Mouse (Mus musculus) heart, embryonic 13.5 days (tissue): ENCODE measurements around the gene Exoc4. TPM values are rescaled to one million over a fixed set of nuclear protein-coding genes. Genes with fewer than 3 reads are reported as not detected.
A peak's percentile ranks its signal among the peaks of the same experiment; 100 is the strongest.

Experiments used
- ATAC-seq: fragments of 200-750 bp; cut with Nextera tagmentation; 2 replicates; pipeline ENCODE4 v1.8.0; 2017; ENCODE audit warnings: moderate TSS enrichment; ENCODE audit not compliant: insufficient number of reproducible peaks, low FRiP score, low TSS enrichment; ENCODE audit errors: extremely low read depth
- H3K27ac ChIP-seq: fragments of 300-500 bp; sonication (generic); replicated peaks from 2 replicates; pipeline ENCODE4 v1.5.1; 2015; ENCODE audit warnings: moderate library complexity, mild to moderate bottlenecking, inconsistent platforms
- H3K27me3 ChIP-seq: fragments of 300-500 bp; sonication (generic); replicated peaks from 2 replicates; pipeline ENCODE4 v1.6.1; 2015; ENCODE audit warnings: mild to moderate bottlenecking, inconsistent platforms
- H3K36me3 ChIP-seq: fragments of 300-500 bp; sonication (generic); 2 replicates; pipeline ENCODE4 v1.6.1; 2015; ENCODE audit warnings: mild to moderate bottlenecking, inconsistent platforms
- H3K4me1 ChIP-seq: fragments of 300-500 bp; sonication (generic); 2 replicates; pipeline ENCODE4 v1.6.1; 2015; ENCODE audit warnings: inconsistent platforms
- H3K4me2 ChIP-seq: fragments of 300-500 bp; sonication (generic); 2 replicates; pipeline ENCODE4 v1.6.1; 2015; ENCODE audit warnings: inconsistent platforms, mild to moderate bottlenecking, moderate library complexity
- H3K4me3 ChIP-seq: fragments of 300-500 bp; sonication (generic); 2 replicates; pipeline ENCODE4 v1.5.1; 2015; ENCODE audit warnings: moderate library complexity, mild to moderate bottlenecking, inconsistent platforms
- H3K9ac ChIP-seq: fragments of 300-500 bp; sonication (generic); 2 replicates; pipeline ENCODE4 v1.6.1; 2015; ENCODE audit warnings: inconsistent platforms, mild to moderate bottlenecking, moderate library complexity
- H3K9me3 ChIP-seq: fragments of 300-500 bp; sonication (generic); 2 replicates; pipeline ENCODE4 v1.6.1; 2016; ENCODE audit warnings: inconsistent platforms
- WGBS: fragments of 180-500 bp; shearing (Covaris S2); methylation state at CpG from one replicate; pipeline ENCODE4 v1.1.7; 2015; ENCODE audit warnings: mixed read lengths; 5-methylcytosine and 5-hydroxymethylcytosine counted together
- polyA plus RNA-seq: library from polyadenylated mRNA; unstranded; fragments of >200 nt; fragmentation: Nextera tagmentation; extraction: Ambion mirVana; gene quantifications from 2 replicates; pipeline ENCODE4 v1.2.1, GENCODE M21; 2015

The Exoc4 gene
- polyA plus RNA-seq, 1 experiment from 2014 or later = 31.3 TPM

- H3K4me2 ChIP-seq = no peak overlapping the region
- no peak overlapping the region for H3K27ac ChIP-seq
Observed at GRCm38 (mm10) chr6:33631133-33631532, 382.2 kb downstream of the Exoc4 start.

GRCm38 (mm10) chr6:33637192-33637591, 388.3 kb downstream of the Exoc4 start:
- Histone ChIP-seq H3K4me1 (peaks cover 10% of the 10 kb centered on the region), H3K4me3 (no peak overlapping the region), H3K9ac (no peak overlapping the region), H3K27ac (no peak overlapping the region), H3K4me2 (no peak overlapping the region), H3K36me3 (no peaks in the 10 kb centered on the region), H3K9me3 (0 out of 2 replicates have a peak, but pooled peaks cover 3% of the 10 kb centered on the region), H3K27me3 (no peaks in the 10 kb centered on the region)
- 48% methylated on average over 2 of the region's 2 CpGs for WGBS
- ATAC-seq = no peak

More at GRCm38 (mm10) chr6:33631133-33631532, 382.2 kb downstream of the Exoc4 start:
- 79% methylated on average over 2 of the region's 2 CpGs for WGBS
- Histone ChIP-seq H3K9me3 (peaks cover 18% of the 10 kb centered on the region), H3K9ac (no peak overlapping the region), H3K27me3 (no peaks in the 10 kb centered on the region), H3K36me3 (peaks cover 4% of the 10 kb centered on the region; the same call in 1 of the 2 replicates), H3K4me1 (0 out of 2 replicates have a peak, but pooled peaks cover under 1% of the 10 kb centered on the region), H3K4me3 (no peak overlapping the region)
- no peak for ATAC-seq

- H3K27ac ChIP-seq = no peak overlapping the region
- ATAC-seq = no peak
- H3K27me3 ChIP-seq = no peaks in the 10 kb centered on the region
- no peaks in the 10 kb centered on the region for H3K9me3 ChIP-seq
- H3K9ac ChIP-seq = no peak overlapping the region
- H3K4me3 ChIP-seq = no peak overlapping the region
- no peaks in the 10 kb centered on the region for H3K4me1 ChIP-seq
- H3K4me2 ChIP-seq = no peak overlapping the region
- 57% methylated on average over 10 of the region's 10 CpGs for WGBS
- H3K36me3 ChIP-seq = no peaks in the 10 kb centered on the region
Observed at GRCm38 (mm10) chr6:33681778-33682640, 433.1 kb downstream of the Exoc4 start.

GRCm38 (mm10) chr6:33683533-33683932, 434.6 kb downstream of the Exoc4 start:
- no peaks in the 10 kb centered on the region for H3K4me1 ChIP-seq
- no peak overlapping the region for H3K4me3 ChIP-seq
- H3K27ac ChIP-seq = no peak overlapping the region
- no peaks in the 10 kb centered on the region for H3K9me3 ChIP-seq
- H3K9ac ChIP-seq = no peak overlapping the region
- 69% methylated on average over 3 of the region's 3 CpGs for WGBS
- no peak overlapping the region for H3K4me2 ChIP-seq
- H3K36me3 ChIP-seq = no peaks in the 10 kb centered on the region
- no peaks in the 10 kb centered on the region for H3K27me3 ChIP-seq
- no peak for ATAC-seq

GRCm38 (mm10) chr6:33685321-33685720, 436.4 kb downstream of the Exoc4 start:
- Histone ChIP-seq H3K36me3 (0 out of 2 replicates have a peak, but pooled peaks cover 2% of the 10 kb centered on the region), H3K4me3 (no peak overlapping the region), H3K27ac (no peak overlapping the region), H3K4me2 (no peak overlapping the region), H3K9ac (no peak overlapping the region), H3K4me1 (no peaks in the 10 kb centered on the region), H3K9me3 (no peaks in the 10 kb centered on the region), H3K27me3 (no peaks in the 10 kb centered on the region)
- WGBS = 33% methylated on average over 2 of the region's 2 CpGs
- no peak for ATAC-seq

GRCm38 (mm10) chr6:33690601-33691000, 441.7 kb downstream of the Exoc4 start:
- ATAC-seq = no peak
- WGBS = 78% methylated on average over 5 of the region's 5 CpGs

GRCm38 (mm10) chr6:33696976-33697375, 448.1 kb downstream of the Exoc4 start:
- peak overlapping the region; percentile 32 for H3K27ac ChIP-seq
- ATAC-seq = no peak
- WGBS = 20% methylated on average over 1 of the region's 1 CpGs

More at GRCm38 (mm10) chr6:33690601-33691000, 441.7 kb downstream of the Exoc4 start:
- 0 out of 2 replicates have a peak, but pooled peaks cover 2% of the 10 kb centered on the region for H3K36me3 ChIP-seq
- H3K4me1 ChIP-seq = no peaks in the 10 kb centered on the region
- no peaks in the 10 kb centered on the region for H3K9me3 ChIP-seq
- no peak overlapping the region for H3K4me2 ChIP-seq
- H3K4me3 ChIP-seq = no peak overlapping the region
- no peak overlapping the region for H3K9ac ChIP-seq
- H3K27me3 ChIP-seq = no peaks in the 10 kb centered on the region
- H3K27ac ChIP-seq = no peak overlapping the region

GRCm38 (mm10) chr6:33708907-33709306, 460.0 kb downstream of the Exoc4 start:
- H3K9me3 ChIP-seq = no peaks in the 10 kb centered on the region
- no peaks in the 10 kb centered on the region for H3K27me3 ChIP-seq
- no peaks in the 10 kb centered on the region for H3K36me3 ChIP-seq
- ATAC-seq = no peak
- H3K9ac ChIP-seq = no peak overlapping the region
- 81% methylated on average over 4 of the region's 4 CpGs for WGBS
- no peaks in the 10 kb centered on the region for H3K4me1 ChIP-seq
- H3K27ac ChIP-seq = no peak overlapping the region
- no peak overlapping the region for H3K4me3 ChIP-seq
- H3K4me2 ChIP-seq = no peak overlapping the region

More at GRCm38 (mm10) chr6:33696976-33697375, 448.1 kb downstream of the Exoc4 start:
- H3K4me1 ChIP-seq = peaks cover 12% of the 10 kb centered on the region
- no peaks in the 10 kb centered on the region for H3K9me3 ChIP-seq
- no peaks in the 10 kb centered on the region for H3K36me3 ChIP-seq
- no peak overlapping the region for H3K4me2 ChIP-seq
- H3K9ac ChIP-seq = no peak overlapping the region
- no peak overlapping the region for H3K4me3 ChIP-seq
- H3K27me3 ChIP-seq = no peaks in the 10 kb centered on the region

GRCm38 (mm10) chr6:33709340-33709739, 460.5 kb downstream of the Exoc4 start:
- no peak for ATAC-seq
- 92% methylated on average over 5 of the region's 5 CpGs for WGBS
- Histone ChIP-seq H3K9me3 (no peaks in the 10 kb centered on the region), H3K36me3 (no peaks in the 10 kb centered on the region), H3K27ac (no peak overlapping the region), H3K9ac (no peak overlapping the region), H3K27me3 (no peaks in the 10 kb centered on the region), H3K4me2 (no peak overlapping the region), H3K4me1 (no peaks in the 10 kb centered on the region), H3K4me3 (no peak overlapping the region)

GRCm38 (mm10) chr6:33711742-33712141, 462.9 kb downstream of the Exoc4 start:
- H3K9ac ChIP-seq = no peak overlapping the region
- no peak for ATAC-seq
- H3K27me3 ChIP-seq = no peaks in the 10 kb centered on the region
- H3K4me1 ChIP-seq = no peaks in the 10 kb centered on the region
- no peak overlapping the region for H3K27ac ChIP-seq
- no peak overlapping the region for H3K4me2 ChIP-seq
- 67% methylated on average over 3 of the region's 3 CpGs for WGBS
- H3K36me3 ChIP-seq = no peaks in the 10 kb centered on the region
- H3K4me3 ChIP-seq = no peak overlapping the region
- no peaks in the 10 kb centered on the region for H3K9me3 ChIP-seq

GRCm38 (mm10) chr6:33712540-33713118, 463.7 kb downstream of the Exoc4 start:
- Histone ChIP-seq H3K4me2 (no peak overlapping the region), H3K9ac (no peak overlapping the region), H3K9me3 (no peaks in the 10 kb centered on the region), H3K4me1 (no peaks in the 10 kb centered on the region), H3K36me3 (no peaks in the 10 kb centered on the region), H3K27me3 (no peaks in the 10 kb centered on the region), H3K4me3 (no peak overlapping the region), H3K27ac (no peak overlapping the region)
- ATAC-seq = no peak
- WGBS = 88% methylated on average over 7 of the region's 7 CpGs
